Mouse (Mus musculus) liver, adult 2 months (tissue): Measurements from ENCODE around the gene Mdc1.

Experiments used
- CTCF ChIP-seq: fragments of 200-500 bp; IDR thresholded peaks from 2 replicates; pipeline ENCODE4 v1.5.1; 2011; ENCODE audit warnings: low read depth, low read length, control low read depth
- POLR2A ChIP-seq: fragments of 200-500 bp; IDR thresholded peaks from 2 replicates; pipeline ENCODE4 v1.6.1; 2011; ENCODE audit warnings: low read length, control low read depth; ENCODE audit not compliant: insufficient read depth; ENCODE audit errors: extremely low read depth

GRCm38 (mm10) chr17:35897644-35898573 lies 56.6 kb downstream of the Mdc1 start:
- TF ChIP-seq CTCF: no peak
- no peak for TF ChIP-seq POLR2A
